Mouse (Mus musculus) small intestine, adult 2 months (tissue): Measurements from ENCODE around the gene Smc6.

ENCODE experiments used
- CTCF ChIP-seq: fragments of 200-500 bp; IDR thresholded peaks from 2 replicates; pipeline ENCODE4 v1.5.1; 2012; ENCODE audit warnings: low read depth, mild to moderate bottlenecking, control low read depth, inconsistent platforms, low read length, moderate library complexity, mixed read lengths; ENCODE audit not compliant: insufficient replicate concordance, insufficient read length; ENCODE audit errors: extremely low read depth
- POLR2A ChIP-seq: fragments of 200-500 bp; IDR thresholded peaks from 2 replicates; pipeline ENCODE4 v1.6.1; 2012; ENCODE audit warnings: low read depth, mild to moderate bottlenecking, control low read depth, inconsistent platforms, low read length, moderate library complexity

DNA sequence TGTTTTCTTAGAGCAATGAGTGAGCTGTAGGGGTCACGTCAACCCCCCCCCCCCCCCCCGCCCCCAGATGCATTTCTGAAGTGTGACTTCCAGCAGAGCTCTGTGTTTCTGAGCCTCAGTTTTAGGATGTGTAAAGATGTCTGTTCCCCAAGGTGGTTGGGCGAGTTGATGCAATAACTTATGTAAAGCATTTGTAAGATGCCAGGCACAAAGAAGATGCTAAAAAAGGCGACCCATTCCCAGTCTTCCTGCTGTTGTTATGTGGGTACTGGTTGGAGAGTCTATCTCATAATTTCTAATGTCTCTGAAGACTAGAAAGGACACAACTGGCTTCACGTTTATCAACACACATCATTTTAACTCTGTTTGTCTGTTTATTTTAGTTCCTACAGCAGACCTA, 84.2 kb downstream of the Smc6 start:
- TF ChIP-seq CTCF (no peak), POLR2A (no peak)
